In genomic region chr3:149333607-149334006, GRCm38 (mm10) we compare ENCODE assay signal across 24 mouse cellular contexts.
DNase-seq lines count a peak whose midpoint lies in the region; ATAC-seq lines count a peak whose summit lies in the region.
"Had no signal": no experiment of that assay in that cellular context is flagged by ENCODE, and none has a peak within 500 bp of the region (broad histone marks: within the 10 kb centered on the region; RNA-seq: fewer than 3 reads in every experiment).

No protein-coding gene starts in this region.

- no peak overlapping the region for H3K4me3 ChIP-seq in embryonic facial prominence, embryonic 12.5 days
- no peak overlapping the region for H3K4me3 ChIP-seq in embryonic facial prominence, embryonic 10.5 days
- no peak overlapping the region for H3K4me3 ChIP-seq in hindbrain, embryonic 10.5 days
- no peak overlapping the region for H3K4me3 ChIP-seq in hindbrain, embryonic 14.5 days (replicated peaks; ENCODE audit: low read length)
- H3K4me3 ChIP-seq in lung, embryonic 16.5 days (ENCODE audit: low read length): no peak overlapping the region
- no peak overlapping the region for H3K4me3 ChIP-seq in midbrain, embryonic 11.5 days (ENCODE audit: low read depth, low read length)
- no peak overlapping the region for H3K4me3 ChIP-seq in midbrain, embryonic 15.5 days
- H3K4me3 ChIP-seq: embryonic facial prominence, embryonic 15.5 days; forebrain, embryonic 13.5 days; hindbrain, embryonic 15.5 days had no signal

- ATAC-seq in embryonic facial prominence, embryonic 12.5 days (ENCODE audit: insufficient number of reproducible peaks, insufficient read depth, low FRiP score, low TSS enrichment): 0 out of 2 replicates have a peak, but pooled peaks have one; percentile 3
- ATAC-seq in hindbrain, embryonic 14.5 days (ENCODE audit: low FRiP score): no peak
- ATAC-seq in lung, embryonic 16.5 days (ENCODE audit: low read depth): peak; percentile 79
- no peak for ATAC-seq in midbrain, embryonic 11.5 days (ENCODE audit: low FRiP score)
- no peak for ATAC-seq in midbrain, embryonic 15.5 days (replicated peaks)
- ATAC-seq: activated CD4-positive, CD25-positive, alpha-beta regulatory T cell, adult 4 months; forebrain, embryonic 13.5 days; forebrain, embryonic 16.5 days had no signal

- no peaks in the 10 kb centered on the region for H3K9me3 ChIP-seq in embryonic facial prominence, embryonic 12.5 days
- H3K9me3 ChIP-seq in embryonic facial prominence, embryonic 10.5 days: no peaks in the 10 kb centered on the region
- H3K9me3 ChIP-seq in hindbrain, embryonic 10.5 days: no peaks in the 10 kb centered on the region
- no peaks in the 10 kb centered on the region for H3K9me3 ChIP-seq in hindbrain, embryonic 14.5 days (ENCODE audit: control insufficient read depth, low read length)
- no peaks in the 10 kb centered on the region for H3K9me3 ChIP-seq in lung, embryonic 16.5 days (ENCODE audit: control insufficient read depth, low read length)
- no peaks in the 10 kb centered on the region for H3K9me3 ChIP-seq in midbrain, embryonic 11.5 days (ENCODE audit: control insufficient read depth, low read length)
- H3K9me3 ChIP-seq in midbrain, embryonic 15.5 days: no peaks in the 10 kb centered on the region
- H3K9me3 ChIP-seq: embryonic facial prominence, embryonic 15.5 days; forebrain, embryonic 13.5 days; hindbrain, embryonic 15.5 days had no signal

- no peak overlapping the region for H3K4me2 ChIP-seq in embryonic facial prominence, embryonic 12.5 days (replicated peaks)
- H3K4me2 ChIP-seq in hindbrain, embryonic 14.5 days (replicated peaks): no peak overlapping the region
- no peak overlapping the region for H3K4me2 ChIP-seq in lung, embryonic 16.5 days (ENCODE audit: low read depth, low read length)
- H3K4me2 ChIP-seq in midbrain, embryonic 11.5 days: peak overlapping the region; percentile 10; the same call in 1 of the 2 replicates
- H3K4me2 ChIP-seq in midbrain, embryonic 15.5 days: no peak overlapping the region
- H3K4me2 ChIP-seq: embryonic facial prominence, embryonic 15.5 days; heart, embryonic 11.5 days; hindbrain, embryonic 15.5 days had no signal

- H3K9ac ChIP-seq in embryonic facial prominence, embryonic 12.5 days: no peak overlapping the region
- H3K9ac ChIP-seq in hindbrain, embryonic 14.5 days: no peak overlapping the region
- H3K9ac ChIP-seq in lung, embryonic 16.5 days (ENCODE audit: low read length): no peak overlapping the region
- peak overlapping the region; percentile 16; the same call in 1 of the 2 replicates for H3K9ac ChIP-seq in midbrain, embryonic 11.5 days (ENCODE audit: low read length)
- no peak overlapping the region for H3K9ac ChIP-seq in midbrain, embryonic 15.5 days
- H3K9ac ChIP-seq: embryonic facial prominence, embryonic 15.5 days; forebrain, embryonic 13.5 days; hindbrain, embryonic 15.5 days had no signal

- no peaks in the 10 kb centered on the region for H3K36me3 ChIP-seq in embryonic facial prominence, embryonic 12.5 days
- no peaks in the 10 kb centered on the region for H3K36me3 ChIP-seq in embryonic facial prominence, embryonic 10.5 days (replicated peaks)
- H3K36me3 ChIP-seq in hindbrain, embryonic 10.5 days: no peaks in the 10 kb centered on the region
- H3K36me3 ChIP-seq in hindbrain, embryonic 14.5 days (replicated peaks; ENCODE audit: control insufficient read depth, insufficient read depth): no peaks in the 10 kb centered on the region
- H3K36me3 ChIP-seq in lung, embryonic 16.5 days (ENCODE audit: control insufficient read depth, insufficient read depth, low read length): no peaks in the 10 kb centered on the region
- no peaks in the 10 kb centered on the region for H3K36me3 ChIP-seq in midbrain, embryonic 11.5 days (ENCODE audit: control insufficient read depth, insufficient read depth, low read length)
- no peaks in the 10 kb centered on the region for H3K36me3 ChIP-seq in midbrain, embryonic 15.5 days (replicated peaks)
- H3K36me3 ChIP-seq: embryonic facial prominence, embryonic 15.5 days; hindbrain, embryonic 15.5 days had no signal

- no peak for DNase-seq in embryonic facial prominence, embryonic 10.5 days (ENCODE audit: low spot score)
- DNase-seq in hindbrain, embryonic 10.5 days (ENCODE audit: low spot score): no peak
- DNase-seq in hindbrain, embryonic 14.5 days (ENCODE audit: low spot score): no peak
- no peak for DNase-seq in lung, postnatal 4 days
- no peak for DNase-seq in midbrain, embryonic 11.5 days (ENCODE audit: low spot score, missing footprints)
- DNase-seq: adrenal gland, adult 8-10 months; adrenal gland, postnatal 25 days; cerebellum, adult 11-12 months; cerebellum, adult 8-10 months; cerebellum, postnatal 10 days; cerebellum, postnatal 36 days; embryo, embryonic 11 days; gastrocnemius, postnatal 10 days; gastrocnemius, postnatal 36 days; heart, postnatal 36 days had no signal

- H3K27me3 ChIP-seq in embryonic facial prominence, embryonic 12.5 days: peaks cover 8% of the 10 kb centered on the region; the same call in 1 of the 2 replicates
- H3K27me3 ChIP-seq in embryonic facial prominence, embryonic 10.5 days (replicated peaks; ENCODE audit: low read depth, poor library complexity, severe bottlenecking): peaks cover 32% of the 10 kb centered on the region
- H3K27me3 ChIP-seq in hindbrain, embryonic 10.5 days (ENCODE audit: insufficient read depth, poor library complexity, severe bottlenecking): peaks cover 46% of the 10 kb centered on the region
- H3K27me3 ChIP-seq in hindbrain, embryonic 14.5 days (ENCODE audit: control insufficient read depth, insufficient read depth, low read length): no peaks in the 10 kb centered on the region; the same call in 1 of the 2 replicates
- no peaks in the 10 kb centered on the region for H3K27me3 ChIP-seq in lung, embryonic 16.5 days (ENCODE audit: control insufficient read depth, insufficient read depth, low read depth, low read length)
- H3K27me3 ChIP-seq in midbrain, embryonic 11.5 days (ENCODE audit: control insufficient read depth, insufficient read depth, low read length): no peaks in the 10 kb centered on the region
- no peaks in the 10 kb centered on the region; the same call in 1 of the 2 replicates for H3K27me3 ChIP-seq in midbrain, embryonic 15.5 days (replicated peaks)

- peaks cover 3% of the 10 kb centered on the region; the same call in 1 of the 2 replicates for H3K4me1 ChIP-seq in embryonic facial prominence, embryonic 12.5 days
- H3K4me1 ChIP-seq in embryonic facial prominence, embryonic 10.5 days: peaks cover 43% of the 10 kb centered on the region
- peaks cover 47% of the 10 kb centered on the region for H3K4me1 ChIP-seq in hindbrain, embryonic 10.5 days (replicated peaks)
- H3K4me1 ChIP-seq in hindbrain, embryonic 14.5 days (replicated peaks; ENCODE audit: control insufficient read depth, insufficient read depth, low read length): peaks cover 6% of the 10 kb centered on the region; the same call in 1 of the 2 replicates
- peaks cover 15% of the 10 kb centered on the region; the same call in 1 of the 2 replicates for H3K4me1 ChIP-seq in lung, embryonic 16.5 days (replicated peaks; ENCODE audit: control insufficient read depth, insufficient read depth, low read length)
- peaks cover 41% of the 10 kb centered on the region for H3K4me1 ChIP-seq in midbrain, embryonic 11.5 days (ENCODE audit: control insufficient read depth, insufficient read depth, low read length)
- H3K4me1 ChIP-seq in midbrain, embryonic 15.5 days: peaks cover 15% of the 10 kb centered on the region
- H3K4me1 ChIP-seq: embryonic facial prominence, embryonic 15.5 days; hindbrain, embryonic 15.5 days had no signal

- 78% methylated on average over 5 of the region's 5 CpGs for WGBS in embryonic facial prominence, embryonic 12.5 days
- WGBS in embryonic facial prominence, embryonic 10.5 days: 80% methylated on average over 5 of the region's 5 CpGs
- WGBS in hindbrain, embryonic 10.5 days: 84% methylated on average over 5 of the region's 5 CpGs
- 79% methylated on average over 5 of the region's 5 CpGs for WGBS in hindbrain, embryonic 14.5 days
- WGBS in lung, embryonic 16.5 days: 47% methylated on average over 5 of the region's 5 CpGs
- 67% methylated on average over 5 of the region's 5 CpGs for WGBS in midbrain, embryonic 11.5 days
- 65% methylated on average over 5 of the region's 5 CpGs for WGBS in midbrain, embryonic 15.5 days

- H3K27ac ChIP-seq in embryonic facial prominence, embryonic 12.5 days: no peak overlapping the region
- H3K27ac ChIP-seq in embryonic facial prominence, embryonic 10.5 days (replicated peaks): no peak overlapping the region
- peak overlapping the region; percentile 67 for H3K27ac ChIP-seq in hindbrain, embryonic 10.5 days
- H3K27ac ChIP-seq in hindbrain, embryonic 14.5 days: no peak overlapping the region
- no peak overlapping the region for H3K27ac ChIP-seq in lung, embryonic 16.5 days (ENCODE audit: low read length)
- peak overlapping the region; percentile 22; the same call in 1 of the 2 replicates for H3K27ac ChIP-seq in midbrain, embryonic 11.5 days (ENCODE audit: low read depth, low read length)
- no peak overlapping the region for H3K27ac ChIP-seq in midbrain, embryonic 15.5 days
- H3K27ac ChIP-seq: embryonic facial prominence, embryonic 15.5 days; forebrain, embryonic 13.5 days; hindbrain, embryonic 15.5 days had no signal

Comparison
In these comparisons a context has a peak if more than half of its experiments do, and no peak if none do; other contexts are left out.
1. H3K27ac ChIP-seq: peak in hindbrain, embryonic 10.5 days (single experiment) and midbrain, embryonic 11.5 days (single experiment); none in embryonic facial prominence, embryonic 12.5 days (single experiment), embryonic facial prominence, embryonic 10.5 days (single experiment), hindbrain, embryonic 14.5 days (single experiment), lung, embryonic 16.5 days (single experiment) and midbrain, embryonic 15.5 days (single experiment).
2. ATAC-seq: peak in embryonic facial prominence, embryonic 12.5 days (single experiment) and lung, embryonic 16.5 days (single experiment); none in hindbrain, embryonic 14.5 days (single experiment), midbrain, embryonic 11.5 days (single experiment) and midbrain, embryonic 15.5 days (single experiment).